Mouse (Mus musculus): ENCODE results near the gene Agfg2. TPM values are rescaled to one million over a fixed set of nuclear protein-coding genes. Genes with fewer than 3 reads are reported as not detected.
"Not testable (repeated sequence)": the region's sequence is repeated elsewhere in the genome, so short reads cannot be mapped to it uniquely, and the experiment has no call there.

Agfg2 gene
- polyA plus RNA-seq (2012; rRNA removed) (16.3 and 22.6 TPM in 2 replicates), polyA plus RNA-seq (2014; fragmentation: Nextera tagmentation; extraction: Ambion mirVana) (10.6 and 13.4 TPM in 2 replicates)

- 0 out of 2 replicates have a peak, but pooled peaks have one; percentile 67 for TF ChIP-seq POLR2A (IDR thresholded peaks at IDR 0.05; ENCODE audit: borderline replicate concordance, extremely low read depth, insufficient read depth, insufficient read length)
- H3K36me3 ChIP-seq (ENCODE audit: control insufficient read depth, insufficient read depth, low read length) = no peaks in the 10 kb centered on the region
- H3K4me3 ChIP-seq (replicated peaks; ENCODE audit: low read length) = peak within 1 kb of the TSS; percentile 71
- peak; percentile 99 for DNase-seq (ENCODE audit: low spot score)
- no peaks in the 10 kb centered on the region for H3K9me3 ChIP-seq (ENCODE audit: control insufficient read depth, low read length)
- H3K27me3 ChIP-seq (ENCODE audit: control insufficient read depth, insufficient read depth, low read length) = no peaks in the 10 kb centered on the region
- peaks cover 10% of the 10 kb centered on the region for H3K4me1 ChIP-seq (ENCODE audit: control insufficient read depth, insufficient read depth, low read length)
- peak within 1 kb of the TSS; percentile 63 for H3K9ac ChIP-seq (ENCODE audit: low read depth, low read length, severe bottlenecking)
- WGBS = under 1% methylated on average over 54 of the region's 62 CpGs
- peak within 1 kb of the TSS; percentile 96 for H3K4me2 ChIP-seq (replicated peaks; ENCODE audit: low read depth, low read length, severe bottlenecking)
- H3K27ac ChIP-seq (replicated peaks; ENCODE audit: low read depth, low read length) = no peak within 1 kb of the TSS
- peak; percentile 100 for ATAC-seq (ENCODE audit: low FRiP score, low read depth)
These were observed at the start of gene Agfg2 for GRCm38 (mm10) chr5:137684294-137685123. TSS of gene Agfg2 (minus strand) at chr5:137684726.

DNA sequence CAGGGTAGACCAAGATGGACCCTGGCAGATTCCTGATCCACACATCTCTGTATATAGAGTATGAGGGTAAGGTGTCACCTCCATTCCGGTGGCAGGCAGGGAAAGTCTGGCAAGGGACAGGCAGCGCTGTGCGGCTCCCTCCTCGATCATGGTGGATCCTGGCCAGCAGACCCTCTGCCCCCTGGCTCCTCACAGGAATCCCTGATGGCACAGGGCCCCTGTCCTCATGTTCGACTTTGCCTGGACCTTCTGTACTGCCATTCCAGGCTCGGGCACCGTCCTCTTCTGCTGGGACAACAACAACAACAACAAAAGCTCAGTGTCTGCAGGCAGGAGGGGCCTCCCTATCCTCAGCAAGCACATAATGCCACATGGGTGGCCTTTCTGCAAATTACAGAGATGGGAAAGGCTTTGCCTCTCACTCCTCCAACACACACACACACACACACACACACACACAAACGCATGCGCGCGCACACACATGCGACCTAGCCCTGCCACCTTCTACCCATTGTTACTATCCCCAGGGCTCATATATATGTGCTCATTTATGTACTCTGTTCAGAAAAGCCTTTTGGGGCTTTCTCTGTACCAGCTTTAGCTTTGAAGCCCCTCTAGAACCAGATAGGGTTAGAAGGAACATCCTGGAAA, 49.2 kb upstream of the Agfg2 start:
- Histone ChIP-seq H3K27ac (replicated peaks; ENCODE audit: low read depth, low read length) (no peak overlapping the region), H3K36me3 (ENCODE audit: control insufficient read depth, insufficient read depth, low read length) (peaks cover 64% of the 10 kb centered on the region), H3K4me1 (ENCODE audit: control insufficient read depth, insufficient read depth, low read length) (0 out of 2 replicates have a peak, but pooled peaks cover 7% of the 10 kb centered on the region), H3K4me2 (replicated peaks; ENCODE audit: low read depth, low read length, severe bottlenecking) (no peak overlapping the region), H3K9me3 (ENCODE audit: control insufficient read depth, low read length) (no peaks in the 10 kb centered on the region), H3K4me3 (replicated peaks; ENCODE audit: low read length) (no peak overlapping the region), H3K27me3 (ENCODE audit: control insufficient read depth, insufficient read depth, low read length) (no peaks in the 10 kb centered on the region), H3K9ac (ENCODE audit: low read depth, low read length, severe bottlenecking) (no peak overlapping the region)
- DNase-seq (ENCODE audit: low spot score) = no peak
- TF ChIP-seq POLR2A (IDR thresholded peaks at IDR 0.05; ENCODE audit: borderline replicate concordance, extremely low read depth, insufficient read depth, insufficient read length) = no peak
- WGBS = 76% methylated on average over 12 of the region's 12 CpGs
- no peak for ATAC-seq (ENCODE audit: low FRiP score, low read depth)

DNA sequence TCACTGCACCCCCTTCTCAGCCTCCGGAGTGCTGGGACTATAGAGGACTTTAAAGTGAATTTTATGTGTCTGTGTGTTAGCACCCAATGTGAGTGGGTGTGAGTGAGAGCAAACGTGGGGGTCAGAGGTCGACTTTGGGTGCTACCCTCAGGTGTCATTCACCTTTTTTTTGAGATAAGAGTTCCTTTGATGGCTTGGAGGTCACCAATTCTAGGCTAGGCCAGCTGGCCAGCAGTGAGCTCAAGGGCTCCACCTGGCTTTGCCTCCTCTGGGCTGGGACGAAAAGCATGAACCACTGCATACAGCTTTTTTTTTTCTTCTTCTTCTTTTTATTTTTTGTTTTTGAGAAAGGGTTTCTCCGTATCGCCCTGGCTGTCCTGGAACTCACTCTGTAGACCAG, 42.2 kb upstream of the Agfg2 start:
- DNase-seq (ENCODE audit: low spot score) = no peak
- H3K9me3 ChIP-seq (ENCODE audit: control insufficient read depth, low read length) = no peaks in the 10 kb centered on the region
- peaks cover 15% of the 10 kb centered on the region for H3K36me3 ChIP-seq (ENCODE audit: control insufficient read depth, insufficient read depth, low read length)
- no peak overlapping the region for H3K4me3 ChIP-seq (replicated peaks; ENCODE audit: low read length)
- H3K4me2 ChIP-seq (replicated peaks; ENCODE audit: low read depth, low read length, severe bottlenecking) = no peak overlapping the region
- no peaks in the 10 kb centered on the region for H3K4me1 ChIP-seq (ENCODE audit: control insufficient read depth, insufficient read depth, low read length)
- H3K9ac ChIP-seq (ENCODE audit: low read depth, low read length, severe bottlenecking) = no peak overlapping the region
- ATAC-seq (ENCODE audit: low FRiP score, low read depth) = no peak
- H3K27ac ChIP-seq (replicated peaks; ENCODE audit: low read depth, low read length) = no peak overlapping the region
- no peaks in the 10 kb centered on the region for H3K27me3 ChIP-seq (ENCODE audit: control insufficient read depth, insufficient read depth, low read length)
- WGBS = 68% methylated on average over 6 of the region's 6 CpGs
- TF ChIP-seq POLR2A (IDR thresholded peaks at IDR 0.05; ENCODE audit: borderline replicate concordance, extremely low read depth, insufficient read depth, insufficient read length) = no peak

- Histone ChIP-seq H3K9me3 (ENCODE audit: control insufficient read depth, low read length) (no peaks in the 10 kb centered on the region), H3K4me1 (ENCODE audit: control insufficient read depth, insufficient read depth, low read length) (no peaks in the 10 kb centered on the region), H3K27ac (replicated peaks; ENCODE audit: low read depth, low read length) (no peak overlapping the region), H3K9ac (ENCODE audit: low read depth, low read length, severe bottlenecking) (no peak overlapping the region), H3K4me2 (replicated peaks; ENCODE audit: low read depth, low read length, severe bottlenecking) (no peak overlapping the region), H3K4me3 (replicated peaks; ENCODE audit: low read length) (no peak overlapping the region), H3K27me3 (ENCODE audit: control insufficient read depth, insufficient read depth, low read length) (no peaks in the 10 kb centered on the region), H3K36me3 (ENCODE audit: control insufficient read depth, insufficient read depth, low read length) (no peaks in the 10 kb centered on the region)
- no peak for DNase-seq (ENCODE audit: low spot score)
- WGBS = 79% methylated on average over 5 of the region's 5 CpGs
- no peak for TF ChIP-seq POLR2A (IDR thresholded peaks at IDR 0.05; ENCODE audit: borderline replicate concordance, extremely low read depth, insufficient read depth, insufficient read length)
- ATAC-seq (ENCODE audit: low FRiP score, low read depth) = no peak
These were observed 39.3 kb upstream of the Agfg2 start for GRCm38 (mm10) chr5:137723840-137724239.

GRCm38 (mm10) chr5:137720558-137721164, 36.1 kb upstream of the Agfg2 start:
- H3K4me3 ChIP-seq (replicated peaks; ENCODE audit: low read length); H3K27me3 ChIP-seq (ENCODE audit: control insufficient read depth, insufficient read depth, low read length); DNase-seq (ENCODE audit: low spot score); H3K4me1 ChIP-seq (ENCODE audit: control insufficient read depth, insufficient read depth, low read length); H3K9ac ChIP-seq (ENCODE audit: low read depth, low read length, severe bottlenecking); H3K9me3 ChIP-seq (ENCODE audit: control insufficient read depth, low read length); H3K36me3 ChIP-seq (ENCODE audit: control insufficient read depth, insufficient read depth, low read length); H3K27ac ChIP-seq (replicated peaks; ENCODE audit: low read depth, low read length); ATAC-seq (ENCODE audit: low FRiP score, low read depth): not testable (repeated sequence)
- 20% methylated on average over 9 of the region's 16 CpGs for WGBS
- H3K4me2 ChIP-seq (replicated peaks; ENCODE audit: low read depth, low read length, severe bottlenecking) = peak overlapping the region; percentile 18; the same call in 1 of the 2 replicates

All from limb, embryonic 14.5 days (tissue).